Mouse (Mus musculus): Measurements from ENCODE around the gene Rbm18. TPM values are rescaled to one million over a fixed set of nuclear protein-coding genes. Genes with fewer than 3 reads are reported as not detected.

The Rbm18 gene
- polyA plus RNA-seq, 1 experiment = 4.3 TPM

DNA sequence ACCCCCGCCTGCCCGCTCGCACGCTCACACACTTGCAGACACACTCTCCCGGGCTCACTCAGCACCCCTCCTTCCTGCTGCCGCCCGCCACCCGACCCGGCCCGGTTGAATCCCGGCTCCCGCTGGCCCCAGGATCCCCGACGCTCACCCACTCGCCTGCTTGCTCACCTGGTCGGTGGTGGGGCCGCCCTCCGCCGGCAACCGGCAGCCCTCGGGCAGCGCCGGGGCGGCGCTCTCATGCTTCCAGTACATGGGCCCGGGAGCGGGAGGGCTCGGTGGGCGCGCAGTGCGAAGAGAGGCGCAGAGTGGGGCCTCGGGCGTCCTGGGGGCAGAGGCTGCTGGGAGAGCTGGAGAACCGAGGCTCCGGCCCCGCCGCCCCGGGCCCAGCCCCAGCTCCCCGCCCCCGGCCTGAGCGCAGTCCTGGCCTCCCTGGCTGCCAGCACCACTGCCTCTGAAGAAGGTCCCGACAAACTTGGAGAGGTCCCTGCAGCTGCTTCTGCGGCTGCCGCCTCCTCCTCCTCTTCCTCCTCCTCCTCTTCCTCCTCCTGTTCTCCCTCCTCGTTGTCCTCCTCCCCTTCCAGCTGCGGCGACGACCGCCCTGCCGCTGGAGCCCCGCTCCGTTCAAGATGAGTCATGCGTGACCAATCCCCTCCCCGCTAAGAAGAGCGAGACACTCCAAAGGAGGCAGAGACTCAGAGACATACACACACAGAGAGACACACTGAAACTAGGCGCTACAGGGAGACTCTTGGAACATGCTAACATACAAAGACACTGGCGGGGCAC lies 31.4 kb downstream of the Rbm18 start, which contains the start of gene Lhx6:
TSS of gene Lhx6 (minus strand) at position 453 of the 786 bp plus-strand sequence.
- 2% methylated on average over 57 of the region's 58 CpGs for WGBS
- TF ChIP-seq POLR2A (IDR thresholded peaks at IDR 0.05; ENCODE audit: low read depth, low read length) (no peak), CTCF (IDR thresholded peaks at IDR 0.05; ENCODE audit: extremely low read depth, insufficient read length, insufficient replicate concordance, low read depth, low read length) (no peak)
- H3K4me3 ChIP-seq (ENCODE audit: low read depth, low read length) = peak within 1 kb of the TSS; percentile 43
- peaks cover 72% of the 10 kb centered on the region for H3K27me3 ChIP-seq (ENCODE audit: control insufficient read depth, insufficient read depth, low read length)
- no peak within 1 kb of the TSS for H3K27ac ChIP-seq (ENCODE audit: insufficient read depth, low read depth, low read length)
- peaks cover 6% of the 10 kb centered on the region; the same call in 1 of the 2 replicates for H3K4me1 ChIP-seq (ENCODE audit: control insufficient read depth, insufficient read depth, insufficient read length, low read length)
- H3K36me3 ChIP-seq (ENCODE audit: control insufficient read depth, insufficient read depth, low read length) = no peaks in the 10 kb centered on the region

DNA sequence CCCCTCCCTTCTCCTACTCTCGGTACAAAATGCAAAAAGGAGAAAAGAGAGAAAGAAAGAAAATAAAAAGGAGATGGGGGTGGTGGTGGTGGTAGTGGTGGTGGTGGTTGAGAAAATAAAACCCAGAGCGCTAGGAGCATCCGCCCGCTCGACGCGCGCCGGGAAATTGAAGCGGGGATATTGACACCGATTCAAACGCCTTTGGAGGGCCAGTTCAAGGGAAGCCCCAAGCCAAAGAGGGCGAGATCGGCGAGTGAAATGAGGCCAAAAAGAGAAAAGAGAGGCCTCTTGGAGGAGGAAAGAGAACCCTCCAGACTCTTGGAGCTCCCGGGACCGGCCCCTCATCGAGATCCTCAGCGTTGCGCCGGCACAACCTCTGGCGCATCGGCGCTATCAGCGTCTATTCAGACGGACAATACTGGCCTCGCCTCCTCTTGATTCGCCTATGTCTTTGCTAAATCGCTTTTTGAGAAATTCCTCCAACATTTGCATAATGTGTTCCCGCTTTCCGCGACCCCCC lies 32.1 kb downstream of the Rbm18 start:
- H3K27ac ChIP-seq (ENCODE audit: insufficient read depth, low read depth, low read length) = no peak overlapping the region
- no peaks in the 10 kb centered on the region for H3K36me3 ChIP-seq (ENCODE audit: control insufficient read depth, insufficient read depth, low read length)
- H3K27me3 ChIP-seq (ENCODE audit: control insufficient read depth, insufficient read depth, low read length) = peaks cover 76% of the 10 kb centered on the region
- 2% methylated on average over 32 of the region's 32 CpGs for WGBS
- peak overlapping the region; percentile 43 for H3K4me3 ChIP-seq (ENCODE audit: low read depth, low read length)
- TF ChIP-seq POLR2A (IDR thresholded peaks at IDR 0.05; ENCODE audit: low read depth, low read length) (no peak), CTCF (IDR thresholded peaks at IDR 0.05; ENCODE audit: extremely low read depth, insufficient read length, insufficient replicate concordance, low read depth, low read length) (no peak)
- peaks cover 6% of the 10 kb centered on the region; the same call in 1 of the 2 replicates for H3K4me1 ChIP-seq (ENCODE audit: control insufficient read depth, insufficient read depth, insufficient read length, low read length)

DNA sequence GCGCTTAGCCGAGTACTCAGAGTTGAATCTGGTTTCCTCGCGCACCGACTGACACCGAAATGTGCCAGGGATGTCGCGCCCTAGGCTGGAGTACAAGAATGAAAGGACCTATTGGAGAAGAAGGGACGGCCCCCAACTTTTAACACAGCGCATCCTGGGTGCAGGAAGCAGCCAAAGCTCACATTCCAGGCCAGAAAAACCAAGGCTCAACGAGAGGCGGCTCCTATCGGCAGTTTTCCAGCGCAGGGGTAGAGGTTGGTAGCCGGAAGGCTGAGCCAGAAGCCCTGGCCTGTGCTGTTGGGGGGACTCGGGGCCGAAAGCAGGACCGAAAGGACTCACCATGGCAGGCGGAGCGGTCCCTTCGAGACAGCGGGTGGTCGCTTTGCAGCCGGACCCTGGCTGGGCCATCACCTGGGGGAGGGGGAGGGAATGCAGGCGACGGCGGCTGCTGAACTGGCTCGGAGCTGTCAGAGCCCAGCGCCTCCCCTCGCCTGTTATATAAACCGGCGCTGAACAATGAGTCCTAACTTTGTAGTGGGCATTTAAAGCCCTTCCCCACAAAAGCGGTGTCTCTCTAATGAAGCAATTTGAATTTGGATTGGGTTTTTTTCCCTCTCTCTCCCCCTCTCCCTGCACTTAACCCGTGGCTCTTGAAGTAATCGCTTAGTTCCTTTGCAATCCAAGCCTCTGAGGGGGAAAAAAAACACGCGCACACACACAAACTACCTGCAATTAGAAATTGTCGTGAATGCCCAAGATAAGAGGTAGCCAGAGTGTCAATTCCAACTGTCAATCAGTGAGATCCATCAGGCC lies 32.8 kb downstream of the Rbm18 start:
- TF ChIP-seq POLR2A (IDR thresholded peaks at IDR 0.05; ENCODE audit: low read depth, low read length) (no peak), CTCF (IDR thresholded peaks at IDR 0.05; ENCODE audit: extremely low read depth, insufficient read length, insufficient replicate concordance, low read depth, low read length) (no peak)
- WGBS = 3% methylated on average over 38 of the region's 38 CpGs
- no peak overlapping the region for H3K27ac ChIP-seq (ENCODE audit: insufficient read depth, low read depth, low read length)
- H3K27me3 ChIP-seq (ENCODE audit: control insufficient read depth, insufficient read depth, low read length) = peaks cover 79% of the 10 kb centered on the region
- H3K4me3 ChIP-seq (ENCODE audit: low read depth, low read length) = peak overlapping the region; percentile 12
- H3K36me3 ChIP-seq (ENCODE audit: control insufficient read depth, insufficient read depth, low read length) = no peaks in the 10 kb centered on the region
- H3K4me1 ChIP-seq (ENCODE audit: control insufficient read depth, insufficient read depth, insufficient read length, low read length) = peaks cover 6% of the 10 kb centered on the region; the same call in 1 of the 2 replicates

DNA sequence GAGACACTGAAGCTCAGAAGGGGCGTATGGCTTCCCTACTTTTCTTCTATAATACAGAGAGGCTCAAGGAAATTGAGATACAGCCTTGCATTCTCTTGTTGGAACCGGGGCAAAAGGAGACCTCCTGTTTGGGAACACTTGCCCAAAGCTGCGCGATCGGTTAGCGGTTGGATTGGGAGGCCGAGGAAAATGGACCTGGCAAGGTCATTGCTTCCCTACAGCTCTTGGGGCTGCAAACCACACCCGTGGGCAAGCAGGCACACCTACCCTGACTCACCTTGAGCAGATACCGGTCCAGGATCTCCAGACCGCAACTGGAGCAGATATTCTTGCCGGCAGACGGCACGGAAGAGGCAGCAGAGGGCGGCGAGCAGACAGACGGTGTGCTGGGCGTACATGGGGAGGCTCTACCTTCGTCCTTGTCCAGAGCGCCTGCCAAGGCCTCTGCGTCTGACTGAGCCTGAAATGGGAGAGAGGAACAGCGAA lies 33.5 kb downstream of the Rbm18 start:
- Histone ChIP-seq H3K4me3 (ENCODE audit: low read depth, low read length) (peak overlapping the region; percentile 12), H3K36me3 (ENCODE audit: control insufficient read depth, insufficient read depth, low read length) (no peaks in the 10 kb centered on the region), H3K27ac (ENCODE audit: insufficient read depth, low read depth, low read length) (no peak overlapping the region), H3K4me1 (ENCODE audit: control insufficient read depth, insufficient read depth, insufficient read length, low read length) (peaks cover 6% of the 10 kb centered on the region; the same call in 1 of the 2 replicates), H3K27me3 (ENCODE audit: control insufficient read depth, insufficient read depth, low read length) (peaks cover 80% of the 10 kb centered on the region)
- WGBS = 6% methylated on average over 21 of the region's 21 CpGs
- no peak for TF ChIP-seq POLR2A (IDR thresholded peaks at IDR 0.05; ENCODE audit: low read depth, low read length)
- TF ChIP-seq CTCF (IDR thresholded peaks at IDR 0.05; ENCODE audit: extremely low read depth, insufficient read length, insufficient replicate concordance, low read depth, low read length) = no peak

DNA sequence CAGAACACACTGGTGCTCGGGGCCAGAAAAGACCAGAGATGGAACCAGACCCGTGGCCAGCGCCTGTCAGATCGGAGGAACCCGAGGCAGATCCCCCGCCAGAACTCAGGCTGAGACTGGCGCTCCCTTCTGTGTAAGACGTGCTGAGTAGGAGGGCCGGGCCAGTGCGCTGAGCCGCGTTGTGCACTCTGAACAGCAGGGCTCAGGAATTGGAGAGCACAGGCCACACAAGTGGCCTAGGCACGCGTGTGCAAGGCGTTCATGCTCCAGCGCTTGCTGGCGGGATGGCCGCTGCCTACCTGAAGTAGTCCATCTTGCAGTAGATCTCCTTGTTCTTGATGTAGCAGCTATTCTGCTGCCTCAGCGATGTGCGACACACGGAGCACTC lies 34.0 kb downstream of the Rbm18 start:
- Histone ChIP-seq H3K27me3 (ENCODE audit: control insufficient read depth, insufficient read depth, low read length) (peaks cover 81% of the 10 kb centered on the region), H3K4me1 (ENCODE audit: control insufficient read depth, insufficient read depth, insufficient read length, low read length) (peaks cover 6% of the 10 kb centered on the region; the same call in 1 of the 2 replicates), H3K36me3 (ENCODE audit: control insufficient read depth, insufficient read depth, low read length) (no peaks in the 10 kb centered on the region), H3K27ac (ENCODE audit: insufficient read depth, low read depth, low read length) (no peak overlapping the region), H3K4me3 (ENCODE audit: low read depth, low read length) (no peak overlapping the region)
- TF ChIP-seq CTCF (IDR thresholded peaks at IDR 0.05; ENCODE audit: extremely low read depth, insufficient read length, insufficient replicate concordance, low read depth, low read length) (no peak), POLR2A (IDR thresholded peaks at IDR 0.05; ENCODE audit: low read depth, low read length) (no peak)
- 5% methylated on average over 21 of the region's 21 CpGs for WGBS

DNA sequence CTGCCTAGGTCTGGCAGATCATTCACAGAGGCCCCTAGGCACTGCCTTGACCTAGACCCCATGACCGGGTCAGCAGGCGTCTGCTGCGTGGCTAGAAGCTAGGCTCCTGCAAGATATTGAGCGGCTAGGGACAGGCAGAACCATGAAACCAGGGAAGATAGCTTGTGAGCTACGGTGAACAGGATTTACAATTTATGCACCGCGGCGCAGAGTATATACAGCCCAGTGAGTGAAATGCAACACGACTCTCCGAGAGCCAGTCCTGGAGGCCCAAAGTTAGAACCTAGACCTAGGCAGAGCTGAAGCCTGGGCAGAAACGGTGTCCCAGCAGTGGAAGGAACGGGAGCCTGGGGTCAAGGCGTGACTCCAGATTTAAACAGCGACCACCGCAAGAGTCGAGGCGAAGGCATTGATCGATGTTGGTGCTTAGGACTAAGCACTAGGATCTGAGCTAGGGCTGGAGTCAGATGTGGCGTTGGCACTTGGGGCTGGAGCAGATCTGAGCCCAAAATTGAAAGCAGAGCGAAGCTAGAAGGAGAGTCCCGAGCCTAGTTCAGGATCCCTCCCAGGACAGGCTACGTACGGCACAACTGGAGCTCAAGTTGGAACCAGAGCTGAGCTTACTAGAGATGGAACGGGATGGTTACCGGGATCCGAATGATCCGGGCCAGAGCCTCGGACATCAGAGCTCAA lies 34.6 kb downstream of the Rbm18 start:
- Histone ChIP-seq H3K4me1 (ENCODE audit: control insufficient read depth, insufficient read depth, insufficient read length, low read length) (peaks cover 6% of the 10 kb centered on the region; the same call in 1 of the 2 replicates), H3K27me3 (ENCODE audit: control insufficient read depth, insufficient read depth, low read length) (peaks cover 82% of the 10 kb centered on the region), H3K4me3 (ENCODE audit: low read depth, low read length) (no peak overlapping the region), H3K36me3 (ENCODE audit: control insufficient read depth, insufficient read depth, low read length) (no peaks in the 10 kb centered on the region), H3K27ac (ENCODE audit: insufficient read depth, low read depth, low read length) (no peak overlapping the region)
- no peak for TF ChIP-seq CTCF (IDR thresholded peaks at IDR 0.05; ENCODE audit: extremely low read depth, insufficient read length, insufficient replicate concordance, low read depth, low read length)
- TF ChIP-seq POLR2A (IDR thresholded peaks at IDR 0.05; ENCODE audit: low read depth, low read length) = no peak
- WGBS = 9% methylated on average over 28 of the region's 28 CpGs
